Comparison of ENCODE assay signal across 22 mouse cellular contexts in the genomic region with DNA sequence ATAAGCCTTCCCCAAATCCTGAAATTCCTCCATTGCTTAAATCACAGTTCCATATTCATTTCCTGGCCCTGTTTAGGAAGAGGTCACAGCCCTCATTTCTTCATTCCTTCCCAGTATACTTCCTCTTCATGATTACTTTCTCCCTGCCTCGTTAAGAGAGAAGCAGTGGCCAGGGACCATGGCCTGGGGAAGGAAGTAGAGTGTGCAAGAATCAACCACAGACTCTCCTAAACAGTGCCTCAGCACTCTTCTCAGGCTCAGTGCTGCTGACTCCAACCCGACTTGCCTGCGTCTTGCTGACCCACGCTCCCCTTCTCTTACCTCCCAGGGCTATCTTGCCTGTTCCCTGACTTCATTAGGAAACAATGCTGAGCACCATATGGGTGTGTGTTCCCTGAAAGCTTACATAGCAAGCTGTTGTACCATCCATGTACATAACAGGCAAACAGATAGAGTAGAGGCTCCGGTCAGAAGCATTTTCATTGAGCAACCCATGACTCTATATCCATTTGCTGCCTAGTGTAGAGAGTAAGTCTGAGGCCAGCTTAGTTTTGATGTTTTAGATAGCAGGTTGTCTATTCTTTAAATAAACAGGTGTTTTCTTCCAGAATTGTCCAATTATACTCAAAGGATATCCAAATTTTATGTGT. TPM values are rescaled to one million over a fixed set of nuclear protein-coding genes. Genes with fewer than 3 reads are reported as not detected.
DNase-seq lines count a peak whose midpoint lies in the region; ATAC-seq and TF ChIP-seq lines count a peak whose summit lies in the region.
"Had no signal": no experiment of that assay in that cellular context is flagged by ENCODE, and none has a peak within 500 bp of the region (broad histone marks: within the 10 kb centered on the region; RNA-seq: fewer than 3 reads in every experiment).

No protein-coding gene starts in this region.

- no peak for TF ChIP-seq CTCF in heart, adult 2 months (IDR thresholded peaks at IDR 0.05)

- TF ChIP-seq POLR2A in heart, adult 2 months (IDR thresholded peaks at IDR 0.05; ENCODE audit: insufficient read depth, low read depth, low read length) = no peak

- no peaks in the 10 kb centered on the region for H3K9me3 ChIP-seq in heart, embryonic 12.5 days (replicated peaks)
- no peaks in the 10 kb centered on the region for H3K9me3 ChIP-seq in forebrain, embryonic 15.5 days
- H3K9me3 ChIP-seq: embryonic facial prominence, embryonic 15.5 days; G1E had no signal

- 58% methylated on average over 5 of the region's 5 CpGs for WGBS in heart, adult 2 months
- WGBS in heart, embryonic 12.5 days = 55% methylated on average over 5 of the region's 5 CpGs
- WGBS in forebrain, embryonic 15.5 days = 77% methylated on average over 5 of the region's 5 CpGs

- no peaks in the 10 kb centered on the region; the same call in 1 of the 2 replicates for H3K4me1 ChIP-seq in heart, adult 2 months (ENCODE audit: control insufficient read depth, insufficient read depth, low read length)
- H3K4me1 ChIP-seq in heart, embryonic 12.5 days (replicated peaks) = no peaks in the 10 kb centered on the region
- H3K4me1 ChIP-seq in forebrain, embryonic 15.5 days = no peaks in the 10 kb centered on the region
- H3K4me1 ChIP-seq: embryonic facial prominence, embryonic 15.5 days had no signal

- ATAC-seq in heart, embryonic 12.5 days (ENCODE audit: insufficient number of reproducible peaks, low FRiP score) = no peak
- no peak for ATAC-seq in forebrain, embryonic 15.5 days (replicated peaks)
- ATAC-seq: forebrain, embryonic 16.5 days; intestine, postnatal 0 days had no signal

- H3K4me3 ChIP-seq in heart, adult 2 months = no peak overlapping the region
- H3K4me3 ChIP-seq in heart, embryonic 12.5 days = no peak overlapping the region
- H3K4me3 ChIP-seq in forebrain, embryonic 15.5 days = no peak overlapping the region
- H3K4me3 ChIP-seq: embryonic facial prominence, embryonic 15.5 days; myocyte had no signal

- H3K9ac ChIP-seq in heart, adult 2 months (ENCODE audit: low read depth, low read length) = no peak overlapping the region
- H3K9ac ChIP-seq in heart, embryonic 12.5 days = no peak overlapping the region
- H3K9ac ChIP-seq in forebrain, embryonic 15.5 days (replicated peaks) = no peak overlapping the region
- H3K9ac ChIP-seq: embryonic facial prominence, embryonic 15.5 days had no signal

- H3K27me3 ChIP-seq in heart, adult 2 months (ENCODE audit: control insufficient read depth, insufficient read depth, low read length) = no peaks in the 10 kb centered on the region
- no peaks in the 10 kb centered on the region for H3K27me3 ChIP-seq in heart, embryonic 12.5 days (replicated peaks)
- H3K27me3 ChIP-seq in forebrain, embryonic 15.5 days = no peaks in the 10 kb centered on the region
- H3K27me3 ChIP-seq: embryonic facial prominence, embryonic 15.5 days had no signal

- no peaks in the 10 kb centered on the region for H3K79me2 ChIP-seq in heart, adult 2 months (replicated peaks; ENCODE audit: control insufficient read depth, insufficient read depth, low read length)

- DNase-seq in heart, adult 2 months = peak in 1 of 2 experiments; percentile 46
- DNase-seq in spleen, postnatal 36 days (ENCODE audit: low spot score in 2 of 2) = peak; percentile 11 to 38
- DNase-seq in spleen, postnatal 4 days (ENCODE audit: low spot score in 2 of 2) = no peak
- DNase-seq in lung, postnatal 25 days (ENCODE audit: low spot score) = peak; percentile 18
- no peak for DNase-seq in adrenal gland, postnatal 36 days
- DNase-seq in retina, postnatal 1 day = no peak
- DNase-seq: cerebellum, postnatal 36 days; gastrocnemius, postnatal 36 days; thymus, postnatal 4 days had no signal

- no peak overlapping the region for H3K27ac ChIP-seq in heart, adult 2 months
- H3K27ac ChIP-seq in heart, embryonic 12.5 days (ENCODE audit: poor library complexity, severe bottlenecking) = no peak overlapping the region
- no peak overlapping the region for H3K27ac ChIP-seq in forebrain, embryonic 15.5 days (replicated peaks)
- H3K27ac ChIP-seq: embryonic facial prominence, embryonic 15.5 days; stomach, postnatal 0 days had no signal

- no peak overlapping the region for H3K4me2 ChIP-seq in heart, embryonic 12.5 days
- no peak overlapping the region for H3K4me2 ChIP-seq in forebrain, embryonic 15.5 days (replicated peaks)
- H3K4me2 ChIP-seq: embryonic facial prominence, embryonic 15.5 days had no signal

- 0 out of 2 replicates have a peak, but pooled peaks have one; percentile 18 for TF ChIP-seq EP300 in heart, adult 2 months (IDR thresholded peaks at IDR 0.05; ENCODE audit: insufficient read depth, low read depth, low read length)

- no peaks in the 10 kb centered on the region for H3K36me3 ChIP-seq in heart, adult 2 months (ENCODE audit: control insufficient read depth, insufficient read depth, low read length)
- no peaks in the 10 kb centered on the region for H3K36me3 ChIP-seq in heart, embryonic 12.5 days
- H3K36me3 ChIP-seq in forebrain, embryonic 15.5 days = no peaks in the 10 kb centered on the region
- H3K36me3 ChIP-seq: embryonic facial prominence, embryonic 15.5 days; G1E had no signal

- intact Hi-C loops in heart, adult 2 months (cut with DNase I) = no loop called here

RNA-seq across cellular contexts. Expression of gene Cd163, which starts 31.1 kb away (rescaled TPM):
- total RNA-seq in heart, adult 2 months (2021) = 10 to 100 TPM; 15.7 to 16.3 TPM
- 2.7 and 4.3 TPM in 2 replicates for polyA plus RNA-seq in heart, adult 2 months (2012; rRNA removed)
- not detected in 2 replicates for polyA plus RNA-seq in heart, embryonic 12.5 days (2016; fragmentation: Nextera tagmentation; extraction: Ambion mirVana)
- 10 to 100 TPM in 1 of 2 experiments, 1 to 10 TPM in 1; 4.7 to 15.5 TPM for total RNA-seq in adrenal gland, postnatal 36 days (2021)
- polyA plus RNA-seq in forebrain, embryonic 15.5 days (2015; fragmentation: Nextera tagmentation; extraction: Ambion mirVana) = 0.28 and 0.32 TPM in 2 replicates
- polyA plus RNA-seq: G1E; hindbrain, embryonic 11.5 days had no signal

RNA-seq across cellular contexts. Expression of gene Vmn2r27, which starts 41.7 kb away (rescaled TPM):
- total RNA-seq in heart, adult 2 months (2021) = not detected
- not detected in 2 replicates for polyA plus RNA-seq in heart, adult 2 months (2012; rRNA removed)
- not detected in 2 replicates for polyA plus RNA-seq in heart, embryonic 12.5 days (2016; fragmentation: Nextera tagmentation; extraction: Ambion mirVana)
- total RNA-seq in adrenal gland, postnatal 36 days (2021) = not detected
- polyA plus RNA-seq in forebrain, embryonic 15.5 days (2015; fragmentation: Nextera tagmentation; extraction: Ambion mirVana) = not detected in 2 replicates
- total RNA-seq: gastrocnemius, postnatal 36 days; left cerebral cortex, postnatal 25 days had no signal
- polyA plus RNA-seq: C2C12; embryonic facial prominence, embryonic 15.5 days; forebrain, embryonic 16.5 days; G1E; hindbrain, embryonic 11.5 days; intestine, postnatal 0 days; large intestine, adult 2 months; myocyte; small intestine, adult 2 months; stomach, postnatal 0 days had no signal

Comparison
In these comparisons a context has a peak if more than half of its experiments do, and no peak if none do; other contexts are left out.
1. DNase-seq: peak in spleen, postnatal 36 days (2 of 2) and lung, postnatal 25 days (single experiment); none in spleen, postnatal 4 days (0 of 2), adrenal gland, postnatal 36 days (0 of 2) and retina, postnatal 1 day (single experiment).